Mouse (Mus musculus) ES-E14 (cell line): ENCODE data around the gene Cacna2d2.

Experiments
- HCFC1 ChIP-seq: IDR thresholded peaks from 2 replicates; pipeline ENCODE4 v1.6.1; 2012; ENCODE audit warnings: low read length, inconsistent platforms, borderline replicate concordance; ENCODE audit not compliant: insufficient read depth
- MAFK ChIP-seq: IDR thresholded peaks from 2 replicates; pipeline ENCODE4 v1.6.1; 2014; ENCODE audit warnings: mild to moderate bottlenecking, low read depth, low read length, inconsistent platforms; ENCODE audit not compliant: insufficient read depth
- ZC3H11A ChIP-seq: IDR thresholded peaks from 2 replicates; pipeline ENCODE4 v1.6.1; 2012; ENCODE audit warnings: low read depth, mild to moderate bottlenecking, inconsistent platforms, low read length, borderline replicate concordance
- ZNF384 ChIP-seq: IDR thresholded peaks from 2 replicates; pipeline ENCODE4 v1.6.1; 2012; ENCODE audit warnings: low read depth, low read length, inconsistent platforms

- no peak for TF ChIP-seq MAFK
- no peak for TF ChIP-seq HCFC1
- no peak for TF ChIP-seq ZNF384
- TF ChIP-seq ZC3H11A, result no peak
These were observed 171.4 kb downstream of the Cacna2d2 start for GRCm38 (mm10) chr9:107570845-107571244.
